Mouse (Mus musculus) cerebellum, postnatal 14 days (tissue): ENCODE measurements around the gene Vars2.

Source experiments
- DNase-seq, 2 experiments: peaks; one replicate each; pipeline ENCODE4 v3.0.0; 2021; ENCODE audit warnings: mixed read lengths in 2 of 2

Vars2 gene

DNA sequence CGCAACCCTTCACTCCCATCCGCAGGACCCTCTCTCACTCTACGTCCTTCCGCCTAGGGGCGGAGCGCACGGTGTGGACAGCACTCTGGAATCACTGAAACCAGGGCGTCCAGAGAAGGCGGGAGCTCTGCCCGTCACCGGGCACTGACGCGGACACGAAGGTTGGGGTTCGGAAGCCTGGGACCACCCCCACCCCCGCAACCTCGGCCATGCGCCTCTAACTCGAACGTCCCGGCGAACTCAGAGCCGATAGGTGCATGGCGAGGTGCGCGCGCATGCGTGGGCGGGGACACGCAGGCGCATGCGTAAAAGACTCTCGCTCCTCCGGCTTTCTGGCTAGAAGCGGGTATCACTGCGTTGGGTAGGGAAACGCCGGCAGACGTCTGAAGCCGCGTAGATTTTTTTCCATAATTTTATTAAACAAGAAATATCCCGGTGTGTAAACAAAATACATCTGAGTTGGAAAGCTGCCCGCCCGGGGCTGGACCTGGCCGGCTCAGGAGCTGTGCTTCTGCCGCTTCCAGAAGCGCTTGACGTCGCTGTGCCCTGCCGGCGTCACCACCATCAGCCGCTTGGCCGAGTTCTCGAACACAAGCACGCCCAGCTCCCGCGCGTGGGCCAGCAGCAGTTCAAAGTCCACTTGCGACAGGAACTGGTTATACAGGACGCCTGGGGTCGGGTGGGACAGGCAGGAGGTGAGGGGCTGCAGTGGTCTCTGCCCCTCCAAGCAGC, at the start of gene Vars2:
Vars2 (minus strand) TSS at position 259 of the 732 bp plus-strand sequence.
- peak; percentile 98 to 99 for DNase-seq

DNA sequence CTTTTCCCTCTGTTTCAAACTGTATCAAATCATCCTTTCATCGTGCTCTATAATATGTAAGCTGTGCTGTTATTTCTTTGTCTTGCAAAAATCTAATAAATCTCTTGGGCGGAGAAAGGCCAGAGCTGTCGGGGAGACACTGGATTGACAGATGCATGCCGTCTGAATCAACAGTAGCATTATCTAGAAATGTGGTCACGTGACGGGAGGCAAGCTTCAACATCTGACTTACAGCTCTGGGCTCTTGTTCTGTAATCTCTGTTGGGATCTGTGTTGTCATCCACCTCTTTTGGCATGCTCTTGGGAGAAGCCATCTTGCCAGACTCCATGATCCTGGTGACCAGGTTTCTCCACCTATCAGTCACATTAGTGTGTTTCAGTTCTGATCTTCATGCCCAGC, 49.7 kb upstream of the Vars2 start:
- no peak for DNase-seq

DNA sequence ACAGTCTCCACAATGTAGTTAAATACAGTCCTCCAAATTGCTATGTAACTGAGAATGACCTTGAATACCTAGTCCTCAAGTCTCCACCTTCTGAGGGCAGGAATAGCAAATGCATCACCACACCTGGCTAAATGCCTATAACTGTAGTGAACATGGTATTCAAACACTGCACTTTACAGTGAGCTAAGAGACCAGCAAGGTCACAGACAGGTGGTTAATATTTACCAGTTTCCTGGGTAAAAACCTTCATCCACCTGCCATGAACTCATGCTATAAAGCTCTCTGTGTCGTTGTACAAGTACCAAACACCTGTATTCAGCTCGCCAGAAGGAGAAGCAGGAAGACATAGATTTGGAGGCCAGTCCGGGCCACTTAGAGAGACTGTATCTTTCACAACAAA, 48.7 kb upstream of the Vars2 start:
- no peak for DNase-seq

DNA sequence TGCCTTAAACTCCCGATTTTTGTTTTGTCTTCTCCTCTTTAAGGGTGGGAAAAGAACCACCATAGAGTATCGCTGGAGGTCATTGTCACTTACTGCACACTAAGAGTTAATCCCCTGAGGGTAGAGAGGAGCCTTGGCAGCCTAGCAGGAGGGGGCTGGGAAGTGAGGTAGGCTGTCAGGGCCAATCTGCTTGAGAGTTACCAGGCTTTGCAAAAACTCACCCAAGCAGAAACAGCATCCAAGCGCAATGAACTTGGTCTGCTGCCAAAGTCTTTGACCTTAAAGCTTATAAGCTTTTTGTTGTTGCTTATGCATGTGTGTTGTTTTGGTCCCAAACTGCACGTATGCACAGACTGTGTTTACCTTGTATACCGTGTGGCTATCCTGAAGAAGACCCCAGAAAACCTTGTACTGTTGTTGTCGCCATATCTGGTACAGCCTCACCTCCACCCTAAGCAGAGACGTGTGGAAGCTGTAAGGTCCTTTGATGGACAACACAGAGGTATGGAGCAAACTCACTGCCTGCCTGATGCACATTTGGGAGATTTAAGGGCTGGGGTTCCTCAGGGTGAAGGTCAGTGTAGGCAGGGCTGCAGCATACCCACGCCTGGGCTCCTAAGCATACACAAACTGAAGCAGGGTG, 43.4 kb upstream of the Vars2 start:
- DNase-seq = peak; percentile 62 to 85

DNA sequence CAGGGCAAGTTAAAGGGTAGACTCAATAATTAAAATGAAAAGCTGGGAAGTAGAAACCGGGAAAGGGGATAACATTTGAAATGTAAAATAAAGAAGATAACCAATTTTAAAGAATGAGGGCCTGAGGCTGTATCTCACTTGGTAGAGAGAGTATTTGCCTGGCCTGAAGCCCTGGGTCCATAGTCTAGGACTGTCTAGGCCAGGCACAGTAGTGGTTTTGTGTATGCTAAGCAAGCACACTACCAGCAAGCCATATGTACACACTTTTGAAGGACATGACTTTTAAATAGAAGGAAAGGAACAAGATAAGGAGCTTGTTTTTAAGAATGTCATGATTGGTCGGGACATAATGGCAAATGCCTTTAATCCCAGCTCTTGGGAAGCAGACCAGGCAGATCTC, 41.2 kb upstream of the Vars2 start:
- no peak for DNase-seq

DNA sequence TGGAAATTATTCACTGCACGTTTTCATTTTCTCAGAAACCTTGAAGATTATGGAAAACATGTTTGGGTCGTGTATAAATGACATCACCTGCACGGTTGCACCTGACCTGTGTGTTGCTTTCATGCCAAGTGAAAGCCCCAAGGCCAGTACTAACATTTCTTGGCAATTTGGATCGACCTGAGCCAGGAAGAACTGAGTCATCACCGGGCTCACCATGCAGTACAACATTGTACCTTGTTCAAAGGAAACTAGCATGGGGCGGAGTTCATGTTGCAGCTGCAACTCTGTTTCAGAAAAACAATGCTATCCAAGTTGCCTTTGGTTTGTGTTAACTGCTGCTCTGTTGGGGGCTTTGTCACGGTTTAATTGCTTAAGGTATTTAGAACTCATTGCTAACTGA, 40.5 kb upstream of the Vars2 start:
- no peak for DNase-seq

DNA sequence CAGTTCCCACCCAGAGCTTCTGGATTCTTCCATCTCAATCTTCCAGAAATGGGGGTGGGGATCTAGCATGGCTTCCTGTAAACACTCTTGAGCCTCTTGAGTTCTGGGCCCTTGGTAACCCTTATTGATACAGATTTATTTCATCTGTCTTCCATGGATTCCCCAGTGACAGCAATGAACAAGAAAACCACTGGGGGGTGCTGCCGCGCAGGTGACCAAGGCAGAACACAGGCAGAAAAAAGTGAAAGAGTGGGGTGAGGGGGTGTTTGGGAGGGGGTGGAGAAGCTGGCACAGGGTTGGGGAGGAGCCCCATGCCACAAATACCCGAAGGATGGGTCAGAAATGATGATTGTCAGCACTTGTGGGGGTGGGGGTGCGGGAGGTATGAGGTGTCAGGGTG, 38.4 kb upstream of the Vars2 start:
- DNase-seq = peak; percentile 73 to 86

DNA sequence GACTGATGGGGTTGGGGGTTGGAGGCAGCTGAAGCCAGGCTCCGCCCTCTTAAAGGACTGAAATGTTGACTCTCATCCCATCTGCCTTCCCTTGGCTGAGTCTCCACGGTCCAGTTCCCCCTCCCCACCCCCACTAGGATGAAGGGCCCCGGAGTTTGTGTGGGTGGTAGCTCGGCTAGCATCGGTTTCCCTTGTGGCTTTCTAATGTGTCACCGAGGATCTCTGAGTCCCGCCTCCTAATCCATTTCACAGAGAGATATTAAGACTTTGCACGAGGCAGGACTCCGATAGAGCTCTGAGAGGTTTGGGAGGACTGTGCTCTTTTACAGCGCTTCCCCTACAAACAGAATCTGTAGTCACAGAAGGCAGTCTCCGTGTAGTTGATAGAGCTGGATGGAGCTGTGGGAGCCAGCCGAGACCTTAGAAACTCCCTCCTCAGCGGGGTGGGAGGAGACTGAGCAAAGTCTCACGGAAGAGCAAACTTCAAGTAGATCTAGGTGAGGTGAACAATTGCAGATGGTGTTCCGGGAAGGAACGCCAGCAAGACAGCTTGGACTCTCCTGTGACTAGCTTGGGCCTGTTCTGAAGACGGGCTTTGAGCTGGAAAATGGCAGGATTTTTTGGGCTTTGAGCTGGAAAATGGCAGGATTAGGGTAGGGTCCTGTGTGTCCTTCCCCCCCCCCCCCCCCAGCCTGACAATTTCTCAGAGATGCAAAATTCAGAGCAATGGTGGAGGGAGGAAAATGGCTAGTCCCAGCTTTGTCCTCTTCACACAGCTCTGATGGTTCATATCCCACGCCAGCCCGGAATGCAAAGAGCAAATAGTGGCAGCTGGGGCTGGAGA, 37.5 kb upstream of the Vars2 start, which contains the start of gene Ddr1:
Ddr1 (minus strand) TSS at position 1 of the 844 bp plus-strand sequence.
- peak; percentile 70 to 80 for DNase-seq

DNA sequence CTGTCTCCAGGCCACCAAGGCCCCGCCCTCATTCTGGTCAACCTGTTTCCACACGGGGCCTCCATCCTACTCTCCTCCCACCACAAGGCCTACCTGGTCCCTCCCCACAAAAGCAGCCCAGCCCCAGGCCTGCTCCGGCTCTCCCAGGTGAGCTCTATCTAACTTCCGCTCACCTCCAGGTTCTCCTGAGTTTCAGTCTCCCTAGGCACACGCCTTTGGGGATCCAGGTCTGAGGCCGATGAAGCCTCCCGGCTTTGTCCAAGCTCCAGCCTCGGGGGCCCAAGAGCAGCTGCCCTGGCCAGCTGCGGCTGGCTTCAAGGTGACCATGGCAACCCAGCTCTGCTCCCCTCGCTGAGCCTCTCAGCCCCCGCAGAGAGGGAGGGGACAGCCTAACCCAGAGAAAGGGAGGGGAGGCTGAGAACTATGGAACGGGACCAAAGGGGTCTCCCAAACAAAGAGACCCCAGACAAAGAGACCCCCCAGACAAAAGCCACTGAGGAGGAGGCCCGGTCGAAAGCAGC, 36.4 kb upstream of the Vars2 start:
- DNase-seq = peak; percentile 63 to 71

DNA sequence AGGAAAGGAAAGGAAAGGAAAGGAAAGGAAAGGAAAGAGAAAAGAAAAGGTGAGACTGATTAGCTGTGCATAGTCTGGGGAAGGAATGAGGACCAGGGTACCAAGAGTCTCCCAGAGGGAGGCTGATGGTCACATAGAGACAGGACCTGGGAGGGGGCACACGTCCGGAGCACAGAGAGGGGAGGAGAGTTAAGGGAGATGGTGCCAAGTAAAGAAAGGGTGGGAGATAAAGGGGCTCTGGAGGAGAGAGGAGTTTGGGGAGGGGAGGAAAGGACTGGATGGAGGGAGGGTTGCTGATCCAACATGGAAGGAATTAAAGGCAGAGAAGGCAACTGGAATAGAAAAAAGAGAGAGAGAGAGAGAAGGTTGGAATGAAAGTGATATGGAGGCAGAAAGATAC, 35.7 kb upstream of the Vars2 start:
- no peak for DNase-seq

DNA sequence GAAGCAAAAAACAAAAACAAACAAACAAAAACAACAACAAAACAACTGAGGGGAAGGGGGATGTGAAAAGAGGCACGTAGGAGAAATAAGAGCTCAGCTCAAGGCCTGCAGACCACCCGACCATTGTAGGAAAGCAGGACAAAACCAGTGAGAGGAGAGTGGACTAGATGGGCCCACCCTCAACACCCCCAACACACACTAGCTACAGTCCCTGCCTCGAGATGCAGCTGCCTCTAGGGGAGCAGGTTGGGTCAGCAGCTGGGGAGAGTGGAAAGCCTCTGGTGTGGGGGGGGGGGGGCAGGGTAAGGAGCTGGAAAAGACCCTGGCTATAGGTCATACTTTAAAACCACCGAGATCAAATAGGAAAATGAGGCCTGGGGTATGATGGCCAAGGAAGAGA, 35.2 kb upstream of the Vars2 start:
- DNase-seq = no peak

DNA sequence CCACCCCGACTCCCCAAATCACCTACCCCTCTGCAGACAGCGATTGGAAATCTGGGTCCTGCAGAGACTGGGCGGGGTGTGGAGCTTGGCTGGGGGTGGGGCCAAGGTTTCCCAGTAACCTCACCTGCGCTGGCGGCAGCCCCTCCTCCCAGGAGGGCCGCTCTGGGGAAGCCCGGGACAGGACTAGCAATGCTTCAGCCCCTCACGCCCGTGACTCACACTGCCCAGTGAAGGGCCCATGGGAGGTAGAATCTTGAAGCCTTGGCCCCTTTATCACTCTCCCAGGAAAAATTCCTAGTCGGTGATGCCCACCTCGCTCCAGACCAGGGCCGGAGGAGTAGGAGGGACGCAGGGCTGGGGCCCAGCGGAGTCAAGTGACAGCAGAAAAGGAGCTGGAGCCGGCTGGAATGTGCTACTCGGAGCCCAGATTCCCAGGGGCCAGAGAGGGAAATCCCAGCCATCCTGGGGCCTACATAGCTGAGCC, 34.6 kb upstream of the Vars2 start:
- DNase-seq = peak; percentile 69

DNA sequence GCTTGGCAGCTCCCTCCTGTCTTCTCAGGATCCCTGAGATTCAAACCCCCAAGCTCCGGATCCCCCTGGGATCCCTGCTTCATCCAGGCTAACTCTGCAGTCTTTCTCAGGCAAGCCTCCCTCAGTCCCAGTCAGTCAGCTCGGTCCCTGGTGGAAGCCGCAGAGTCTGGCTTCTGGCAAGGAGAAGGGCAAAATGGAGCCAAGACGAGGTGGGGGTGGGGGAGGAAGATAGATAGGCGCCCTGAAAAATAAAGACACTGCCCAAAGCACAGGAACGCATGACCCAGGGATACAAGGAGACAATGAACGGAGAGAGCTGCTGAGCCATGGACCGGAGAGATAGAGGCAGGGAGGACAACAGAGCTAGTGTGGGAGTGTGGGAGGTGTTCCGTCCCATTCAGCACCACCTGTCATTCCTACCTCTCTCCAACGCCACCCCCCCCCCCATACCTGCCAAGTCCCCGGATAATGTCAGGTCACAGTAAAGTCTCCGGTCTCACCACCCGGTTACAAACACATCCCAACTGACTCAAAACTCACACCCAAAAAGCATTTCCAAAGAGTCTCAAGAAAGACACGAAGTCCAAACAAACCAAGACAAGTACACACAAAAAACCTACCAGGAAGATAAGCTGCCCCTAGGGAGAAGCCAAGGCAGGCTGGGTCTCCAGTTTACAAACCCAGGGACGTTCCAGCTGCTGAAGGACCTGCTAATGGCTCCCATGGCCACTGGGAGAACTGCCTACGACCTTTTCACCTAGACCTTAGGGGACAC, 34.0 kb upstream of the Vars2 start:
- peak; percentile 74 to 76 for DNase-seq

DNA sequence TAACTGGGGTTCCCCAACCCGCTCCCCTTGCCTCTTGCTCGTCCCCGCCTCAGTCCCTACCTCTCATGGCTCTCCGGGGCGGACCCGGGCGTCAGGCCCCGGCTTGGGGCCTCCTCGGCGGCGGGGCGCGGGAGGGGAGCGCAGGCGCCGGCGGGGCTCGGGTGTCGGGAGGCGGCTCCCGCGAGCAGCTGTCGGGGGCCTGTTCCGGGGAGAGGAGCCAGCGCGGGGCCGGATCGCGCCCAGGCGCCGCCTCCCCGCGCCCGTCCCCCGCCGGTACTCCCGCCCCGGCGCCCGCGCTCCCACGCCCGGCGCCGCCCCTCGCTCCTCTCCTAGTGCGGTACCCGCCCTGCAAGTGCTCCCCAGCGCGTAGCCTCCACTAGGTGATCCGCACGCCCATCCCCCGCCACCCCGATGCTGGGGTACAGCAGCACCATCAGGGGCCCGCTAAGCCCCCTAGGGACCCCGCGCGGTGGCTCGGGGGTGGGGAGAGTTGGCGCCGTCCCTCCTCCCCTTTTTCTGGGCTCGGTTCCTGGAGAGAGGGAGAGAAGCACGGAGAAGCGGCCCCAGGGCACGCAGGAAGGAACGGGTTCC, 33.1 kb upstream of the Vars2 start:
- peak; percentile 83 to 86 for DNase-seq

DNA sequence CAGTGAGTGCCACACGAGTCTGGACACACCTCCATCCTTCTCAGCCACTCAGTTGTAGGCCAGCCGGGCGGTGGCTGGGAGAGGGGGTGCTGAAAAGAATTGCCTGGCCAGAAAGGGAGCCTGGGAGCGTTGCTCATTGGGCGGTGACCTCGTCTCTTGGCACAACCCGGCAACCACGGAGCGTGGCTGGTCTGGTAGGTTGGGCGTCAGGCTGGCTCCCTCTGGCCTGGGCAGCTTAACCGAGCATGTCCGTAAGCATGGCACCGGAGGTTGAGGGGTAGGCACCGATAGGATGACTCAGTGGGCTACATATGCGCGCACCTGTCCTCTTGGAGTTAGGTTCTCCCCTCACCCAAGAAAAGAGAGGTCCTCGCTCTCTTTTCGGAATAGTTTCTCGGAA, 32.5 kb upstream of the Vars2 start:
- DNase-seq = peak; percentile 90 to 91

DNA sequence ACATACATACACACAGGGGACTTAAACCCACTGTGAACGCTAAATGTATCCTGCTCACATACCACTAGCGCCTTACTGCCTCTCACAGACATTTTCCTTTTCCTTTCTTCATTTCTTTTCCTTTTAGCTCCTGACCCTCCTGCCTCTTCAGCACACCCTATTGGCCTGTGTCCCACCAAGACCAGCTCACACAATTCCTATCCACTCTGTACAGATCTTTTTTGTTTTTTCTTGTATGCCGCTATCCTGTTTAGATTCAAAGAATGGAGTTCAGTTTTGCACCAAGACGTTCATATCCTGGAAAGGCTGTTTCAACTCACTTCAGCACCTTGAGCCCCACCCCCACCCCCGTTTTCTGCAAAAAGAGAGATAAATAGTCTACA, 31.1 kb upstream of the Vars2 start:
- no peak for DNase-seq

DNA sequence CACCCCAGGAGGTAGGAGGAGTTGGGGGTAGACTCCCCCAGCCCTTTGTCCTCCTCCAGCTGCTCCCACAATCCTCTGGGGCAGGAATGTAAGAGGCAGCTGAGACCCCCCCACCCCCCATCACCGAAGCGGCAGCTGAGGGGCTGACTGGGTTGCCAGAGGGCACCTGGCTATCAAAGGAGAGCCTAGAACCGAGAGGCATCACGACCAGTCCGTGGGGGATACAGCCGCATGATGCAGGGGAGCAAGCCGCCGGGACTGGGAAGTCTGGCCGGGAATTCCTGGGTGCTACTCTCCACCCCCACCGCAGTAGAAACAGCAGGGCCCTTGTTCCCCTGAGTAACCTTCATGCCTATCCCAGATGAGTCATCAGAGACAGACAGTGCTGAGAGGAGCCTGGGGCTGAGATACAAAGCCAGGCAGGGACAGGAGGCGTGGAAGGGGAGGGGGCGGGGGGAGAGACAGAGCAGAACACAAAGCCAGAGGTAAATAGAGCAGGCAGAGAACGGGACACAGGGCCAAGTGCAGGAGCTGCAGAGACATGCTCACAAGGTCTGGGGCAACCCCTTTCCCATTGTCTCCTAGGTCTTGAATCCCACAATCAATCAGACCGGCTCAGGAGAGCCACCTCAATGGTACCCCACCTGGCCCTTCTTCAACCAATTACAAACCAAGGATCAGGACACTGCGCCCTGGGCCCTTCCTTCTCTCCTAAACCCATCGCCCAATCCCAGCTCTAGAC, 30.5 kb upstream of the Vars2 start:
- DNase-seq = peak; percentile 71 to 83

DNA sequence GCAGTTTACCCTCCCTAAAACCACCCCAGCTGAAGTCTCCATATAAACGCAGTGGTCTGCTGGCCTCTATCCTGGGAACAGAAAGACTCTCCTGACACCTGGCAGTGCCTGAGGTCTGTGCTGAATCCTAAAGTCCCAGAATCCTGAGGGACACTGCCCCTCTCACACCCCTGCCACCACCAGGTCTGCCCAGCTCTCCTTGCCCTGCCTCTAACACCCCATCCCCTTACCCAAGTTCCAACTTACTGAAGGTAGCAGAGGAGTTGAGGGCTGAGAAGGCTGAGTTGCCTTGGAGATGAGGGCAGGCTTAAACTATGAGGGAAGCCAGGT, 30.0 kb upstream of the Vars2 start:
- DNase-seq = no peak

DNA sequence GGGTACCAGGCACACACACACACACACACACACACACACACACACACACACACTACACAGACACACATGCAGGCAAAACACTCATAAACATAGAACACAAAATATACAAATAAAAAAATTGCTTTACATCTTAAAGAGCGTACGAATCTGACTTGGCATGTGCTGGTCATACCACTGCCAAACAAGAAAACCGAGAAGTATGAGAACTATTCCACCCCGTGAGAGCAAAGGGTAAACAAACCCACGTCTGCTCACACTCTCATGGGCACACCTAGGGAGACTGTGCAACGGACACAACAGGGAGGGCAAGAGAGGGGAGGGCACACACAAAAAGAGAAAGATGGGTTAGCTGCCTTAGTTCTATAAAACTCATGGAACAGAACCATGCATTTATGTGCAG, 29.3 kb upstream of the Vars2 start:
- no peak for DNase-seq

DNA sequence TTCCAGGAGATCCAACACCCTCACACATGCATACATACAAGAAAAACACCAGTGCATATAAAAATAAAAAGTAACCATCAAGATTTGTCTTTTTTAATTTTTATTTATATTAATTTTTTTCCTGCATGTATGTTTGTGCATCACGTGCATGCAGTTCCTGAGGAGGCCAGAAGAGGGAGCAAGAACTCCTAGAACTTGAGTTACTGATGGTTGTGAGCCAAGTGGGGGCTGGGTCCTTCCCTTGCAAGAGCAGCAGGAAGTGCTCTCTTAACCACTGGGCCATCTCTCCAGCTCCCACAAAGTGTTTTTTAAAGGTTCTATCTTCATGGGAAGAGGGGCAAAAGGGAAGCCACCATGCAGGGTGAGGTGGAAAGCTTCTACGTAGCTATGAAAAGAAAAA, 27.9 kb upstream of the Vars2 start:
- peak; percentile 59 to 89 for DNase-seq

DNA sequence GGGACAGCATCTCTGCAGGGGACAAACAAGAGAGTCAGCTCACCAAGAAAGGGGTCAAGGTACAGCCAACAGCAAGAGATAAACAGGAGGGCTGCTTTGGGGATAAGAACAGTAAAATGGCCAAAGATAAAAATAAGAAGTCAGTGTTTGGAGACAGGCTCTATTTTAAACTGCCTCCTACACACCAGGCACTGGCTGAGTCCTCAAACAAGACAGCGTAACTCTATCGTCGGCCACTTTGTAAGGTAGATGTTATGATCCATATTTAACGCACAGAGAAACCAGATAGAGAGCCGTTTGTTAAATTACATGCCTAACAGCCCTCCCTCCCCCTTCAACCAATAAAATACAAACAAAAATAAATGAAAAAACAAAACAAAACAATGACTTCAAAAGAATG, 26.5 kb upstream of the Vars2 start:
- DNase-seq = no peak
